Mouse (Mus musculus) embryonic facial prominence, embryonic 15.5 days (tissue): ENCODE measurements around the gene Cdv3. TPM values are rescaled to one million over a fixed set of nuclear protein-coding genes. Genes with fewer than 3 reads are reported as not detected.

Experiments used
- ATAC-seq: fragments of 200-750 bp; cut with Nextera tagmentation; 2 replicates; pipeline ENCODE4 v1.8.0; 2017; ENCODE audit warnings: low read depth, moderate TSS enrichment; ENCODE audit not compliant: insufficient number of reproducible peaks, low FRiP score, low TSS enrichment
- H3K27ac ChIP-seq: fragments of 300-500 bp; sonication (generic); replicated peaks from 2 replicates; pipeline ENCODE4 v1.5.1; 2015; ENCODE audit warnings: mild to moderate bottlenecking, inconsistent platforms
- H3K27me3 ChIP-seq: fragments of 300-500 bp; sonication (generic); 2 replicates; pipeline ENCODE4 v1.6.1; 2015; ENCODE audit warnings: inconsistent platforms
- H3K36me3 ChIP-seq: fragments of 300-500 bp; sonication (generic); 2 replicates; pipeline ENCODE4 v1.6.1; 2015; ENCODE audit warnings: mild to moderate bottlenecking, inconsistent platforms
- H3K4me1 ChIP-seq: fragments of 300-500 bp; sonication (generic); 2 replicates; pipeline ENCODE4 v1.6.1; 2015; ENCODE audit warnings: inconsistent platforms
- H3K4me2 ChIP-seq: fragments of 300-500 bp; sonication (generic); replicated peaks from 2 replicates; pipeline ENCODE4 v1.6.1; 2015; ENCODE audit warnings: mild to moderate bottlenecking, inconsistent platforms
- H3K4me3 ChIP-seq: fragments of 300-500 bp; sonication (generic); replicated peaks from 2 replicates; pipeline ENCODE4 v1.5.1; 2015; ENCODE audit warnings: mild to moderate bottlenecking, inconsistent platforms
- H3K9ac ChIP-seq: fragments of 300-500 bp; sonication (generic); 2 replicates; pipeline ENCODE4 v1.6.1; 2015; ENCODE audit warnings: inconsistent platforms
- H3K9me3 ChIP-seq: fragments of 300-500 bp; sonication (generic); replicated peaks from 2 replicates; pipeline ENCODE4 v1.6.1; 2016; ENCODE audit warnings: inconsistent platforms
- WGBS: fragments of 180-500 bp; shearing (Covaris S2); methylation state at CpG from one replicate; pipeline ENCODE4 v1.1.7; 2015; 5-methylcytosine and 5-hydroxymethylcytosine counted together
- polyA plus RNA-seq: library from polyadenylated mRNA; unstranded; fragments of >200 nt; fragmentation: Nextera tagmentation; extraction: Ambion mirVana; gene quantifications from 2 replicates; pipeline ENCODE4 v1.2.1, GENCODE M21; 2015

Gene Cdv3
- 97.0 and 98.6 TPM in 2 replicates for polyA plus RNA-seq

DNA sequence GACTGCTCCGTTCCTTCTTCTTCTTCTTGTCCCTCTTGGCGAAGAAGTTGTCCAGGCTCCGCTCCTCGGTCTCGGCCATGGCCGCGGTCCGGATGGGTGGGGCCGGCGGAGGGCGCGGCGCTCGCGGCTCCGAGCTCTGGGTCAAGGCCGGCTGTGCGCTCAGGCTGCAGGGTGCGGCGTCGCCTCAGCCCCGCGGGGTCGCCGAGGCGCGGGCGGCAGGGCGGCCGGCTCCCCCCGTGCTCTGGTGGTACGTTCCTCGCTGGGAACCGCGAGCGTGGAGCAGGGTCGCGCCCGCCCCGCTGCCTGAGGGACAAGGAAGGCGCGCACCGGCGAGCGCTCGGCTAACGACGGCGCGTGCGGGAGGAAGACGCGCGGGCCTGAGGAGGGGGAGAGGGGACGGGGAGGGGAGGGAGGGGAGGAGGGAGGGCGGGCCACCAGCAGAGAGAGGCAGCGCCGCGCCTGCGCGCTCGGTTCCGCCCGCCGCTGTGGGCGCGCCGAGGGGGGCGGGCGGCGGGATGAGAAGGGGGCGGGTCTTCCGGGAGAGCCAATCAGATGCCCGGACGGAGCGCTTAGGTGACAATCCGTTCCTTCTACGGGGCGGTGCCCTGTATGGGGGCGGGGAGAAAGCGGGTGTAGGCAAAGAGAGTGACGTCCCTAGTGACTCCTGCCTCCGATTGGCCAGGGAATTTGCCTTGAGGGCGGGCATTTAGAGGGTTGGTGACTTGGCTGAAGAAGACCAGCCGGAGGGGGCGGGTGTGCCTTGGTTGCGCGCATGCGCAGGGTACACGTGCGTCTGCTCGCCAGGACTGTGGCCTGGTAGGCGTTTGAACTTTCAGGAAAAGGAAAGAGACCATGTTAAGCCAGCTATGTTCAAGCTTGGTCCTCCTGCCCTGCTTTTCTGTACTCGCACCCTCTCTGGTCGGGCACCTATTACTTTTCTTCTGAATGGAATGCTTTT, at the start of gene Cdv3:
Gene Cdv3, minus strand, starts transcription at position 551 of the 958 bp plus-strand sequence.
- peaks cover 5% of the 10 kb centered on the region; the same call in 1 of the 2 replicates for H3K36me3 ChIP-seq
- H3K27me3 ChIP-seq = no peaks in the 10 kb centered on the region
- peak within 1 kb of the TSS; percentile 95 for H3K4me3 ChIP-seq
- peaks cover 23% of the 10 kb centered on the region for H3K4me1 ChIP-seq
- under 1% methylated on average over 81 of the region's 95 CpGs for WGBS
- H3K9me3 ChIP-seq = no peaks in the 10 kb centered on the region
- H3K4me2 ChIP-seq = peak within 1 kb of the TSS; percentile 69
- H3K27ac ChIP-seq = peak within 1 kb of the TSS; percentile 98
- ATAC-seq = peak; percentile 99
- H3K9ac ChIP-seq = peak within 1 kb of the TSS; percentile 97

DNA sequence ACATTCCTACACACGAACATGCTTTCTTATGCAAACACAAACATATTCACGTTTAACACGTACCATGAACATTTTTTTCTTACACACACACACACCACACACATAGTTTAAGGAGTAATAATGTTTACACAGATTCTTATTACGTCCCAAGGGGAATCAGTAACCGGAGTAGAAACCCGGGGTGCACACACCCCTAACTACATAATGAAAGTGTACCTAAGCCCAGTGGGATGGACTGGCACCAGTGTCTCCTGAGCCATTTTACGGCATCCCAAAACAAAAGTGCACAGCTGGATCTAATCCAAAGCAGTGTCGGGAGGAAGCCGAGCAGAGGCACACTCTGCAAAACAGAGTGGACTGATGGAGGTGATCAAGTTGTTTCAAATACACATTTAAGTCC, 47.8 kb upstream of the Cdv3 start:
- WGBS = 21% methylated on average over 9 of the region's 9 CpGs
- Histone ChIP-seq H3K4me1 (peaks cover 21% of the 10 kb centered on the region), H3K27ac (no peak overlapping the region), H3K9me3 (no peaks in the 10 kb centered on the region), H3K36me3 (no peaks in the 10 kb centered on the region), H3K4me2 (no peak overlapping the region; the same call in 1 of the 2 replicates), H3K4me3 (no peak overlapping the region), H3K27me3 (no peaks in the 10 kb centered on the region), H3K9ac (no peak overlapping the region)
- peak; percentile 49; the same call in 1 of the 2 replicates for ATAC-seq

DNA sequence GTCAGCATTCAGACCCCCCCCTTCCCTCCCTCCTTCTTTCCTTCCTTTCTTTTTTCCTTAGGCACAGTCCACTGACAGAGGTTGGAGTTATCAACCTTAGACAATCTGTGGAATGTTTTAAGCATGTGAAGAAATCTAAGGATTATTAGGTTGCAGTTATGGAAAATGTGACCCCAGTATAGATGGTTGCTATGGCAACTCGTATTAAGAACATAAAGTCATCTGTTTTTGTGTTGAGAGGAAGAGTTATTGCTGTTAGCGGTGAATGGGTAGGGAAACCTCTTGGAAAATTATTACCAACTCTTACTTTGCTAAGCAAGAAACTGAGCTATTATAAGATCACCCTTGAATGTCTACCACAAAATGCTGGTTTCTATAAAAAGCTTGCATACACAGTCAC, 43.5 kb upstream of the Cdv3 start:
- peak overlapping the region; percentile 60; the same call in 1 of the 2 replicates for H3K27ac ChIP-seq
- no peak for ATAC-seq

DNA sequence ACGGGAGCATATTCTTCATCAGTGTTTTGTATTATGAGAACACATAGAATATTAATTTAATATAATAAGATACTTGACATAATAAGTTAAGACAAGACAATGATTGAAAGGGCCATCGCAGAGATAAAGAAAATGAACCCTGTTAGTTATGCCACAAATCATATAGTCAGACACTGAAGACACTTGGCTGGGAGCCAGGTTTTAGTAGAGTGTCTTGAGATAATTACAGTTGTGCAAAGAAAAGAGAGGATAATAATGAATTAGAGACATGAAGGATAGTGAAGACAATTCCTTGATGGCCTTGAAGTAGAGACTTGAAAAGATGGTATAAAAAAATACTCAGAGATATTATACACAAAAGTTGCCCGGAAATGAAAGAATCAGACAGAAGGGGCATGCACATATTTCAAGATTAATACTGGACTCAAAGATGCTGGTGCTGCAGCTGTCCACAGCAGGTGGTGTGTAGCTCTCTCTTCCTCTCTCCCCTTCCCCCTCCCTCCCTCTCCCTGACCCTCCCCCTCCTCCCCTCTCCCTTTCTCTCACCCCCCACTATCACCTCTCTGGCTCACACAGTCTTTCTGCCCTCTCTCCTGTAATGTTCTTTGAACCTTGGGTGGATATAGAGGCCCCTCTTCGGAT, 42.6 kb upstream of the Cdv3 start:
- 52% methylated on average over 4 of the region's 4 CpGs for WGBS
- Histone ChIP-seq H3K9me3 (no peaks in the 10 kb centered on the region), H3K36me3 (no peaks in the 10 kb centered on the region), H3K9ac (no peak overlapping the region), H3K27me3 (no peaks in the 10 kb centered on the region), H3K4me2 (no peak overlapping the region), H3K27ac (peak overlapping the region; percentile 60; the same call in 1 of the 2 replicates), H3K4me1 (peaks cover 22% of the 10 kb centered on the region; the same call in 1 of the 2 replicates), H3K4me3 (no peak overlapping the region)
- no peak for ATAC-seq

More for the DNA sequence above, 43.5 kb upstream of the Cdv3 start:
- Histone ChIP-seq H3K4me2 (no peak overlapping the region), H3K36me3 (no peaks in the 10 kb centered on the region), H3K4me3 (no peak overlapping the region), H3K4me1 (peaks cover 21% of the 10 kb centered on the region), H3K9me3 (no peaks in the 10 kb centered on the region), H3K9ac (no peak overlapping the region), H3K27me3 (no peaks in the 10 kb centered on the region)
- WGBS = 40% methylated on average over 2 of the region's 2 CpGs

DNA sequence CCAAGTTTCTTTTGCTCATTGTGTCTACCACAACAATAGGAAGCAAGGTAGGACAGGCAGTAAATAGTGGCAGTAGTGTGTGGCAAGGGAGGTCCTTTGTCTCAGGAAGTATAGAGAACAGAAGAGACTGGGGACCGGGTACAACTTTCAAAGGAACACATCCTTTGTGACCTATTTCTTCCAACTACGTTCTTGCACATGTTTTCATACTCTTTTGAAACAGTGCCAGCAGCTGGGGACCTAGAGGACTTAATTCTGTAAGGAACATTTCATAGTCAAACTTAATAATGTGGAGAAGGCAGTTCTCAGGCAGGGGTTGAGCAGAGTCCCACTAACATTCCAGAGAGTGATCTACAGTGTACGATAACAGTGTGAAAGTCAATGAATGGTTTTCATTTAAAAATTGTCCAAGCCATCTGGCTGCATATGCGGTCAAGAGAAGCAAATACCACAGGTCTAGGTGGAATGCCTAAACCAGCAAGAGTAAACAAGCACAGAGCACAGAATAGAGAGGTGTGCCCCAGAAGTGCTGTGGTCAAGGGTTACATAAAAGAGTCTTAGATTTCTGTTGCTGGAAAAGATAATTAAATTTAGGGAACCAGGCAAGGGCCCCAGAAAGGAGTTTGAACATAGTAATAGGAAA, 37.8 kb upstream of the Cdv3 start:
- Histone ChIP-seq H3K4me1 (peaks cover 7% of the 10 kb centered on the region; the same call in 1 of the 2 replicates), H3K9me3 (no peaks in the 10 kb centered on the region), H3K27me3 (no peaks in the 10 kb centered on the region), H3K4me3 (no peak overlapping the region), H3K36me3 (no peaks in the 10 kb centered on the region), H3K9ac (no peak overlapping the region), H3K27ac (no peak overlapping the region), H3K4me2 (no peak overlapping the region)
- 31% methylated on average over 4 of the region's 4 CpGs for WGBS
- no peak for ATAC-seq

DNA sequence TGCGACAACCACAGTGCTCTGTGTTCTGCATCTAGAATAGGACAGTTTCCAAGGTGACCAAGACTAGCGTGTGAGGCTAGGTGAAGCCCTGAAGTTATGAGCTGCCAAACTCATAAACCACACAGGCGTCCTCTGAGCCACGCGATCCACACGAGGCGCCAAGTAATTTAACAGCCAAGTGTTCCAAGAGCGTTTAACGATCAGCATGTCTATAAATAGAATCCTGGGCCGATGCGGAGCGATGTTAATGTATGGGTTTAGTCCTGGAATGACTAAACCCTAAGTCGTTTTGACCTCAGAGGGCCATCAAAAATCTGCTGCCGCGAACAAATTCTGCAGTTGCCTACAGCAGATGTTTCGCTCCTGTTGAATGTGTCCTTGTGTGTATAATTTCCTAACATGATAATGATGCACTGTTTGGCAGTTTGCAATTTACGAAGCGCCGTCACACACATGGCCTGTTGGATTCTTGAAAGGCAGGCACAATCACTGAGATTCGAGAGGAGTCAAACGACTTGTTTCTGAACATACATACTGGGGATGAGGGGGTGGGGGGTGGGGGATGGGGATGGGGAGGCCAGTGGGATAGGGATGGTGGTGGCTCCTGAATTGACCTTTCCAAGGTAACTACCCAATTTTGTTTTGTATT, 33.0 kb upstream of the Cdv3 start:
- Histone ChIP-seq H3K27ac (no peak overlapping the region), H3K4me3 (no peak overlapping the region), H3K9ac (no peak overlapping the region), H3K36me3 (no peaks in the 10 kb centered on the region), H3K4me2 (no peak overlapping the region), H3K4me1 (peaks cover 4% of the 10 kb centered on the region; the same call in 1 of the 2 replicates), H3K27me3 (no peaks in the 10 kb centered on the region), H3K9me3 (no peaks in the 10 kb centered on the region)
- peak; percentile 66; the same call in 1 of the 2 replicates for ATAC-seq
- WGBS = 61% methylated on average over 21 of the region's 21 CpGs

DNA sequence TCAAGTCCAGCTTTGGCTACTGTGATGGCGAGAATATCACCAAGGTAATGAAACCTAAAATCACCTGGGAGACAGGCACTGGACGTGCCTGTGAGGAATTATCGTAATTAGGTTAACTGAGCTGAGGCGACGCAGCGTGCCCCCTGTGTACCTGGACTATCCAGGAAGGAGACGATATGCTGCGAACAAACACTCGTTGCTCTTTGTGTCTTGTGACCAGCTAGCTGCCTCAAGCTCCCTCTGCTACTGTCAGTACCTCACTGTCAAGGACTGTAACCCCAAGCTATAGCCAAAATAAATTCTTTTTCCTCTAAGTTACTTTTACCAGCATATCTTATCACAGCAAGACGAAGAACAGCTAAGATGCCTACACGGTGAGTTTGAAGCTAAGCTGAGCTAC, 27.6 kb upstream of the Cdv3 start:
- H3K4me3 ChIP-seq = no peak overlapping the region
- no peak for ATAC-seq
- H3K9me3 ChIP-seq = no peaks in the 10 kb centered on the region
- no peak overlapping the region for H3K4me2 ChIP-seq
- no peaks in the 10 kb centered on the region for H3K4me1 ChIP-seq
- no peaks in the 10 kb centered on the region for H3K36me3 ChIP-seq
- 72% methylated on average over 11 of the region's 11 CpGs for WGBS
- H3K27ac ChIP-seq = no peak overlapping the region
- no peaks in the 10 kb centered on the region for H3K27me3 ChIP-seq
- no peak overlapping the region for H3K9ac ChIP-seq

DNA sequence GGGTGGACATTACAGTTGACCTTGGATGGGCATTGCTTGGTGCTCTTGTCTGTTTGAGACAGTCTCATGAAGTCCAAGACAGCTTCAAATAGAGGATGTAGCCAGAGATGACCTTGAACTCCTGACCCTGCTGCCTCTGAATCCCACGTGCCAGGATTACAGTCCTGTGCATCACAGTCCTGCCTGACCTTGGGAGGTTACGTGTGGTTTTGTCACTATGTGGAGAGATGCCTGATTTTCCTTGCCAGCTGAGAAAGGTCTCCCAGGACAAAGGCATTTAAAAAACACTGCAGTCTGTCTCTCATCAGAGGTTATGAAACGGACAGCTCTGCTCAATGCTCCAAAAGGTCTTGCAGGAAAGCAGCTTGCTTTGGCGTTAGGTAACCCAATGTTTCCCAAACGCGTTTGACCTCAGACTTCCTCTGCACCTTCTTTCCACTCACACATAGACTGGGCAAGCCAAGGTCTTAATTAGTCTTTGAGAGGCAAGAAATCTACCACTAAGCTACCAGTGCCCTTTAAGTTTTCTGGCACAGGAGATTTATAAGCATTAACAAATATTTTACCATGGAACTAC, 26.2 kb upstream of the Cdv3 start:
- 66% methylated on average over 6 of the region's 6 CpGs for WGBS
- Histone ChIP-seq H3K4me3 (no peak overlapping the region), H3K4me2 (no peak overlapping the region), H3K27me3 (no peaks in the 10 kb centered on the region), H3K27ac (no peak overlapping the region), H3K9me3 (no peaks in the 10 kb centered on the region), H3K36me3 (no peaks in the 10 kb centered on the region), H3K4me1 (peaks cover 6% of the 10 kb centered on the region), H3K9ac (no peak overlapping the region)
- no peak for ATAC-seq

DNA sequence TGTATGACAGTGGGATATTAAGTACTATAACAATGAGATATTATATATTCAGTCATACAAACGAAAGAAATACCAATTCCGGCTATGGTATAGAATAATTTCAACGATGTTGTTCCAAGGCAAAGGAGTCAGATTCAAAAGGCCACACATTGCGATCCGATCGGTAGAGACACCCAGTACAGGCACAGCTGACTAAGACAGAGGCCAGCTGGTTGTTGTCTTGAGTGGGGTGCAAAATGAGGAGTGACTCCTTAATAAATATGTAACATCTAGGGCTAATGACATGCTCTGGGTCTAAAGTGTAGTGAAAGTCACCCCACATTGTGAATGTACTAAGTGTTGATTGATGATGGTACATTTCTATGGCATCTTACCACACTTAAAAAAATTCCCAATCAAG, 23.6 kb upstream of the Cdv3 start:
- WGBS = 93% methylated on average over 6 of the region's 6 CpGs
- no peak for ATAC-seq

DNA sequence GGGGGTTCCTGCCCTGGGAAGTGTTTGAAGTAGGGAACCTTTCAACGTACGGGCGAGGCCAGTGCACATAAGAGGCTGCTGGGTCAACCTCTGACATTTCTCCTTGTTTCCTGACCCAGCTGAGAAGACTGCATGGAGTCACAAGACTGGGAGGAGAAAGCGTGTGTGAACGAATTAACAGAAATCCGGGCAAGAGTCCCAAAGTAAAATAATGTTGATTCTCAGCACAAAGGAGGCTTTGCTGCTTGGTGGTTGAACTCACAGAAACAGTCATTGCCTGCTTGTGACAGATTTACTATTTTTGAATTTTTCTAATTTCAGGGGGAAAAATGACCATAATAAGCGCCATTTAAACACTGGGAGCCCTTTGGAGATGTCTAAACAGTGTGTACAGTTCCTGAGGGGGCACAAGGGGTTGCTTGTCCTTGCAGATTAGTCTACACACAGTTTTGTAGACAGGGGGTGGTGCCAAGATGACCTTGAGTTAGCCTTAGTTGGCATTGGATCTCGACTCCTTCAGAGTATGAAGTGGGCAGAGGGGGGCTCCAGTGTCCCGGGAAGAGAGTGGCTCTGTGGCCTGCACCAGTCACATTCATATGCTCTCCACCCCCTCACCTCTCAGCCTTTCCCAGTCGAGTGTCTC, 21.5 kb upstream of the Cdv3 start:
- Histone ChIP-seq H3K4me1 (peaks cover 15% of the 10 kb centered on the region), H3K4me2 (no peak overlapping the region), H3K27me3 (no peaks in the 10 kb centered on the region), H3K9ac (no peak overlapping the region), H3K4me3 (no peak overlapping the region), H3K27ac (no peak overlapping the region; the same call in 1 of the 2 replicates), H3K9me3 (no peaks in the 10 kb centered on the region), H3K36me3 (no peaks in the 10 kb centered on the region)
- WGBS = 50% methylated on average over 10 of the region's 10 CpGs
- ATAC-seq = no peak

More for the DNA sequence above, 23.6 kb upstream of the Cdv3 start:
- Histone ChIP-seq H3K4me3 (no peak overlapping the region), H3K4me1 (peaks cover 11% of the 10 kb centered on the region), H3K4me2 (no peak overlapping the region), H3K9ac (no peak overlapping the region), H3K9me3 (no peaks in the 10 kb centered on the region), H3K27me3 (no peaks in the 10 kb centered on the region), H3K36me3 (no peaks in the 10 kb centered on the region), H3K27ac (no peak overlapping the region)
